Mouse (Mus musculus) neural tube, embryonic 12.5 days (tissue): ENCODE data around the gene Tpst2. TPM values are rescaled to one million over a fixed set of nuclear protein-coding genes. Genes with fewer than 3 reads are reported as not detected.

Experiments
- ATAC-seq: fragments of 200-750 bp; cut with Nextera tagmentation; 2 replicates; pipeline ENCODE4 v1.8.0; 2017; ENCODE audit warnings: low read depth, mild to moderate bottlenecking, moderate TSS enrichment, moderate library complexity; ENCODE audit not compliant: low FRiP score
- H3K27ac ChIP-seq: fragments of 300-500 bp; sonication (generic); 2 replicates; pipeline ENCODE4 v1.5.1; 2016
- H3K27me3 ChIP-seq: fragments of 300-500 bp; sonication (generic); replicated peaks from 2 replicates; pipeline ENCODE4 v1.6.1; 2016; ENCODE audit warnings: mild to moderate bottlenecking
- H3K36me3 ChIP-seq: fragments of 300-500 bp; sonication (generic); 2 replicates; pipeline ENCODE4 v1.6.1; 2016; ENCODE audit warnings: mild to moderate bottlenecking
- H3K4me1 ChIP-seq: fragments of 300-500 bp; sonication (generic); 2 replicates; pipeline ENCODE4 v1.6.1; 2016
- H3K4me2 ChIP-seq: fragments of 300-500 bp; sonication (generic); replicated peaks from 2 replicates; pipeline ENCODE4 v1.6.1; 2016; ENCODE audit warnings: mild to moderate bottlenecking
- H3K4me3 ChIP-seq: fragments of 300-500 bp; sonication (generic); 2 replicates; pipeline ENCODE4 v1.5.1; 2016
- H3K9ac ChIP-seq: fragments of 300-500 bp; sonication (generic); 2 replicates; pipeline ENCODE4 v1.6.1; 2016; ENCODE audit warnings: mild to moderate bottlenecking
- H3K9me3 ChIP-seq: fragments of 300-500 bp; sonication (generic); 2 replicates; pipeline ENCODE4 v1.6.1; 2016; ENCODE audit warnings: mild to moderate bottlenecking
- WGBS: fragments of 180-500 bp; shearing (Covaris S2); methylation state at CpG from one replicate; pipeline ENCODE4 v1.1.7; 2016; 5-methylcytosine and 5-hydroxymethylcytosine counted together
- polyA plus RNA-seq: library from polyadenylated mRNA; unstranded; fragments of >200 nt; fragmentation: Nextera tagmentation; extraction: Ambion mirVana; gene quantifications from 2 replicates; pipeline ENCODE4 v1.2.1, GENCODE M21; 2016

The Tpst2 gene
- polyA plus RNA-seq, 1 experiment from 2014 or later, result 28.7 TPM

DNA sequence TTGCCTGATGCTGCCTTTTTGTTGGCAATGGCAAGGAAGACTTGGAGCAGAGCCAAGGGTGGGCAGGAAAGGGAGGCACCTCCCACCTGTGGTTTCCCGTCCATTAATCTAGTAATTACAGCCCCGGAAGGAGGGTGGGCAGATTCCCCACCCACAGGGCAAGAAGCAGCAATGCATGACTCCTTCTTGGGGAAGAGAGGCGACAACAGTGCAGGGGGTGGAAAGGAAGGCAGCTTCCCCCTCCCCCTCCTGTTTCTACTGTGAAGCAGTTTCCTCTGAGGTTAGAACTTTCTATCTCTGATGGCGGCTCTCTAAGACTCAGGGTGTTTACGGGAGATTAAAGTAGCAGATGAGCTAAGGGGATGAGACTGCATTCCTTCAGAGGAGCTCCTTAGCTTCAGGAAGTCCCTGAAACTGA lies 34.1 kb upstream of the Tpst2 start:
- no peaks in the 10 kb centered on the region for H3K27me3 ChIP-seq
- H3K4me3 ChIP-seq, result no peak overlapping the region
- no peak overlapping the region for H3K9ac ChIP-seq
- ATAC-seq, result no peak
- no peaks in the 10 kb centered on the region for H3K9me3 ChIP-seq
- WGBS, result 61% methylated on average over 5 of the region's 5 CpGs
- no peak overlapping the region for H3K4me2 ChIP-seq
- H3K36me3 ChIP-seq, result no peaks in the 10 kb centered on the region
- peaks cover 33% of the 10 kb centered on the region for H3K4me1 ChIP-seq
- H3K27ac ChIP-seq, result no peak overlapping the region

DNA sequence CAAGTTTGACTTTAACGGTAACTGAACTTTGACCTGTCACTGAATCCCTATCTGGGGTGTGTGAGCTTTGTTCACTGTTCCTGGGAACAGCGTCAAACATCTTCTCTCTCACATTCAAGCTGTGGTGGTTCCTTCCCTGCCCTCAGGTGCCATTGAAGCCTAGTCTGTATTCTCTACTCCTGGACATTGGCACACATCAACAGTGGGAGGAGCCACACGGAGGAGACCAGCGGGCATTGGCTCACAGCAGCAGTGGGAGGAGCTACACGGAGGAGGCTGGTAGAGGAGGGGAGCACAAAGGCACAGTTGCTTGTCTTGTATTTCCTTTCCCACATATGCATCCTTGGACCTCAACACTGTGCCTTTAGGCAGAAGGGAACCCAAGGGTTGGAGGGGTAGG lies 33.5 kb upstream of the Tpst2 start:
- H3K27ac ChIP-seq, result no peak overlapping the region

DNA sequence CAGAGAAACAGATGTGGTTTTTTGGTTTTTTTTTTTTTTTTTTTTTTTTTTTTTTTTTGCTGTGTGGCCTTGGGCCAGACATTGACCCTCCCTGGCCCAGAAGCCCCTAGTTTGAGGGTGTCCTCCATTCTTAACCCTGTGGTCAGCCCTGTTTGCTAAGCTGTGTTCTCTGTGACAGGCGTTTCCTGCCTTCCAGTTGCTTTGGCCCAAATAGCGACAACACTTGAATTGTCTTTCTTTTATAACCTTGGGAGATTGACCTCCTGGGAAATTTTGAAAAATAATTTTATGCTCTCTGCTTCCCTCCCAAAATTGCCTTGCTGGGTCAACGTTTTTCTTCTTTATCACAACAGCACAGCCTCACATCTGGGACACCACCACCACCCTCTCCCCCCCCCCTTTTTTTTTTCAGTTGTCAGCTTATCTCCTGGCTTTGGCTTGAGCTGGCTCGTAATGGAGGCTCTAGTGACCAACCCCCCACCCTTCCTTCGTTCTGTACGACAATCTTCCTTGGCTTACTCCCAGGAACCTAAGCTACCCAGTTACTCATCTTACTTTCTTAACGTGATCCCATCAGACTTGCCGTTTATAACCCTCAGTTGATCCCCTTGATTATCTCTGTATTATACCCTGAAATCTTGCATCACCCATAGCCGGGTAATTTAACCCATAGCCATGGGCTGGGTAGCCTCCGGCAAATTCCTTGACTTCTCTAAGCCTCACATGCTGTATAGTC lies 32.8 kb upstream of the Tpst2 start:
- Histone ChIP-seq H3K9me3 (no peaks in the 10 kb centered on the region), H3K4me1 (peaks cover 20% of the 10 kb centered on the region), H3K4me2 (no peak overlapping the region), H3K27ac (no peak overlapping the region), H3K4me3 (no peak overlapping the region), H3K9ac (no peak overlapping the region), H3K27me3 (no peaks in the 10 kb centered on the region), H3K36me3 (no peaks in the 10 kb centered on the region)
- no peak for ATAC-seq
- WGBS, result 76% methylated on average over 10 of the region's 10 CpGs

More for the DNA sequence above, 33.5 kb upstream of the Tpst2 start:
- Histone ChIP-seq H3K4me1 (peaks cover 27% of the 10 kb centered on the region), H3K9ac (no peak overlapping the region), H3K4me3 (no peak overlapping the region), H3K4me2 (no peak overlapping the region), H3K27me3 (no peaks in the 10 kb centered on the region), H3K9me3 (no peaks in the 10 kb centered on the region), H3K36me3 (no peaks in the 10 kb centered on the region)
- WGBS, result 54% methylated on average over 5 of the region's 5 CpGs
- ATAC-seq, result no peak

DNA sequence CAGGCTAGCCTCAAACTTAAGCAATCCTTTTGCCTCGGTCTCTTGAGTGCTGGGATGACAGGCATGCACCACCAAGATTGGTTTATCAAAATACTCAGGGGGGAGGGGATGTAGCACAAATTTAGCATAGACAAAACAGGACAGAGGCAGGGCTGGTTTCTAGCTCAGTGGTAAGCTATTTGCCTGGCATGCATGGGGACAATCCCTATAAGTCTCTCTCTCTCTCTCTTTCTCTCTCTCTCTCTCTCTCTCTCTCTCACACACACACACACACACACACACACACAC lies 32.3 kb upstream of the Tpst2 start:
- Histone ChIP-seq H3K27me3 (no peaks in the 10 kb centered on the region), H3K36me3 (no peaks in the 10 kb centered on the region), H3K4me3 (no peak overlapping the region), H3K4me1 (peaks cover 15% of the 10 kb centered on the region), H3K9me3 (no peaks in the 10 kb centered on the region), H3K9ac (no peak overlapping the region), H3K4me2 (no peak overlapping the region), H3K27ac (no peak overlapping the region)
- 81% methylated on average over 1 of the region's 1 CpGs for WGBS
- ATAC-seq, result no peak

DNA sequence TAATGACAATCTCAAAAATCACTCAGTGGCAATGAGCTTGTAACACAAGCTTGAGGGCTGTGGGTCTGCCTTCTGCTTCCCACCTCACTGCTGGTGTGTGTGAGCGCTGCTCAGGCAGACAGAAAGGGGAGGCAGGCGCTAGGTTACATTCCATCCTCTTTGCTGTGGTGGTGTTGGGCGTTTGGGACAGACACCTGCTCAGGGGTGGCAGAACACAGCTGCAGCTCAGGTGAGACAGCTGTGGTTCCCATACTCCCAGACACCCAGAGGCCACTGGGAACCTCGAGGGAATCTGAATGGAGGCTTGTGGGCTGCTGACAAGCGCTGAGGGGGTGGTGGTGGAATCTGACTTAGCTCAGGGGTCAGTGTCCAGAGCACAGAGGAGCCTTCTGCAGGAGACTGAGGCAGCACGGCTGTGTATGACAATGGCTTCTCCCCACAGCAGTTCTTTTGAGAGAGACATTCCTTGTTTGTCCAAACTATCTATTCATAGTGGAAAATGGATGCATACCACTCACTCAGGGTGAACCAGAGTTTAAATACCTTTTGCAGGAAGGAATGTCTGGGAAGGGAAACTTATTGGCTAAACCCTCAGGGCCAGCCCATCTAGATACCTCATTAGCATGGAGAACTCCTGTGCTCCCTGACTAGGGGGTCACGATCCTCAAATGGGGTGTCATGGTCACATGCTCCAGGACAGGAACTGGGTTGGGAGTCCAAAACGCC lies 31.4 kb upstream of the Tpst2 start:
- Histone ChIP-seq H3K36me3 (no peaks in the 10 kb centered on the region), H3K9me3 (no peaks in the 10 kb centered on the region), H3K4me1 (peaks cover 7% of the 10 kb centered on the region; the same call in 1 of the 2 replicates), H3K4me3 (no peak overlapping the region), H3K4me2 (no peak overlapping the region), H3K27me3 (no peaks in the 10 kb centered on the region), H3K27ac (no peak overlapping the region), H3K9ac (no peak overlapping the region)
- WGBS, result 56% methylated on average over 8 of the region's 8 CpGs
- ATAC-seq, result no peak

DNA sequence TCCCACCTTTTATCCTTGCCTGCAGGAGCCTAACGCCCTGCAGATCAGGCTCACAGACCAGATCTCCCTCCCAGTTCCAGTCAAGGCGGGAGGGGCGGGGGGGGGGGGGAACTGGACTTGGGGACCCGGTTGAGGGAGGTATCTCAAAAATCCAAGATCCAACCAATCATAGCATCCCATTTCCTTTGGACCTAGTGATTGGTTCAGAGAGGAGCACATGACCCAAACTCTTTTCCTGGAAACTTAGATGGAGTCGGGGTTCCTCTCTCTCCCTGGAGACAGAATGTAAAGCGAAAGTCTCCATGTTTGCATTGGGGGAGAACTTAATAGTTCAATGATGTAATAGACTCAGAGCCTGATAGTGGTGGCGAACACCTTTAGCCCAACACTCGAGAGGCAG lies 29.1 kb upstream of the Tpst2 start:
- Histone ChIP-seq H3K9me3 (no peaks in the 10 kb centered on the region), H3K36me3 (no peaks in the 10 kb centered on the region), H3K9ac (no peak overlapping the region), H3K4me2 (no peak overlapping the region), H3K4me3 (no peak overlapping the region), H3K27ac (no peak overlapping the region), H3K27me3 (no peaks in the 10 kb centered on the region), H3K4me1 (no peaks in the 10 kb centered on the region)
- WGBS, result 49% methylated on average over 8 of the region's 8 CpGs
- no peak for ATAC-seq

DNA sequence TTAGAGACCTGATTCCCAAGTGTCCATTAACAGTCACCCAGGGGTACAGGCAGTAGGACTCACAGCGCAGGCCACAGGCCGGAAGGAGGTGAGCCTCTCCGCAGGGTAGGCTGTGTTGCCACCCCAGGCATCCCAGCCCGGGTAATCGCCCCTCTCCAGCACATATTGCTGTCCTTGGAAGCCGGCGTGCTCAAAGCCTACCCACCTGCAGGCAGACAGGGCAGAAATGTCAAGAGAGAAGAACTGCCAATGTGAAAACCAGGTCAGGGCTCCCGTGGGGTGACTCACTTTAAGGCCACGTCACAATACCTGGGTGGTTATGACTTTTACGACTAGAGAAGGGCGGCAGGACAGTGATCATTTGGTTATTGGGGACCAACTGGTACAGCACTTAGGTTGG lies 27.4 kb upstream of the Tpst2 start:
- Histone ChIP-seq H3K4me3 (no peak overlapping the region), H3K27ac (no peak overlapping the region), H3K9ac (no peak overlapping the region), H3K9me3 (no peaks in the 10 kb centered on the region), H3K27me3 (no peaks in the 10 kb centered on the region), H3K4me2 (no peak overlapping the region), H3K36me3 (no peaks in the 10 kb centered on the region), H3K4me1 (no peaks in the 10 kb centered on the region)
- WGBS, result 83% methylated on average over 11 of the region's 11 CpGs
- no peak for ATAC-seq

DNA sequence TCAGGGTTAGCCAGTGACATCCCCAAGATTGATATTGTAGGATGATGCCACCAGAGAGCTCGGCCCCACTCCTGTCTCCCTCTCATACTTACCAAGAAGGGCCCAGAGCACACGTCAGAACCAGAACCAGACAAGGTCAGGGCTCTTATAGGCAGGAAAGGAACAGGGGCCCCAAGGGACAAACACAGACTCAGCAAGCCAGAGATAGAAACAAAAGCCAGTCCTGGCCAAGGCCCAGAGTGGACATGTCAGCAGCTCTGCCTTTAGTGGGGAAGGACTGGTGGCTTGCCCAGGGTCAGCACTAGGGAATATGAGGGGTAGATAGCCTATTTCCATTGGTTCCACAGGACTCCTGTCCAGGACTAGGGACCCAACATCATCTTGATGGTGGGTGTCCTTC lies 24.1 kb upstream of the Tpst2 start, which contains the start of gene Cryba4:
Gene Cryba4, minus strand, starts transcription at position 119 of the 400 bp plus-strand sequence.
- 62% methylated on average over 2 of the region's 2 CpGs for WGBS
- no peak within 1 kb of the TSS for H3K4me3 ChIP-seq
- no peak for ATAC-seq
- no peak within 1 kb of the TSS for H3K4me2 ChIP-seq
- H3K4me1 ChIP-seq, result 0 out of 2 replicates have a peak, but pooled peaks cover 4% of the 10 kb centered on the region
- no peak within 1 kb of the TSS for H3K27ac ChIP-seq
- no peaks in the 10 kb centered on the region for H3K9me3 ChIP-seq
- H3K9ac ChIP-seq, result no peak within 1 kb of the TSS
- no peaks in the 10 kb centered on the region for H3K36me3 ChIP-seq
- no peaks in the 10 kb centered on the region for H3K27me3 ChIP-seq

DNA sequence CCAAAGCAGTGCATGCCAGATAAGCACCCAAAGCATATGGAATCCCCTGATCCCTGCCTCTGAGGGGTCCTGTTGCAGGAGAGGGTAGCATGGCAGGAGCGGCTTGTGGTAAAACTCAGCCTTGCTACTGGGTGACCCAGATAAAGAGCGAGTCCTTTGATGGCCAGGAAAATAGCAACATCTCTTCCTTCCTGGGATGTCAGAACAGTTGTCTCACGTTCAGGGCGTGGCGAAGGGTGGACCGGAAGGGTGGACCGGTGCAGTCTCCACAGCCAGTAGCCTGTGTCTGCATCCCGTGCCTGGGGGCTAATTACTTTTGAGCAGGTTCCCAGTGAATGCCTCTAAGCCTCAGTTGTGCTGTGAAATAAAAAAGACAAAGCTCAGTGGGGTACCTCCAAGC lies 23.3 kb upstream of the Tpst2 start:
- Histone ChIP-seq H3K27ac (no peak overlapping the region), H3K9me3 (no peaks in the 10 kb centered on the region), H3K4me3 (no peak overlapping the region), H3K36me3 (no peaks in the 10 kb centered on the region), H3K9ac (no peak overlapping the region), H3K27me3 (no peaks in the 10 kb centered on the region), H3K4me1 (0 out of 2 replicates have a peak, but pooled peaks cover 4% of the 10 kb centered on the region), H3K4me2 (no peak overlapping the region)
- 36% methylated on average over 8 of the region's 8 CpGs for WGBS
- ATAC-seq, result no peak

DNA sequence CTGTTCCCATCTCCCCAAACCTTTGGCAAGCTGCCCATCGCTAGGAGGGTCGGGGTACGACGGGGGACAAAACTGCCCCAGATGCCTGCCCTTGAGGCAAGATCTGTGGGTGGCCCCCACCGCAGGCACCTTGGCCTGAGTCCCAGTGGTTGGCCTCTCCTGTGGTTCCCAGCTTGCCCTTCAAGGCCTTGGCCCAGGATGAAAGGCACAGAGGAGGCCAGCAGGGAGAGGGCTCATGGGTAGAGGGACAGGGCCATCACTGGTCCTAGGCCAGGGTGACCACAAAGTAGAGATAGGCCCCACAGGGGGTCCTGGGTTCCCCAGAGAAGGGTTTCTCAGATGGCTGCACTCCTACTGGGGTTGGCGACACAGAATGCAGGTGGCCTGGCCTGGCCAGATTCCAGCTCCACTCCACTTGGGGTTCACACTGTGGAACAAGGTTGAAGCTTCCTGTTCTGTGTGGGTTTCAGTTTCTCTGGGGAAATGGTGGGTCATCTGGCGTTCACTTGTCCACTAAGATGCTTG lies 22.1 kb upstream of the Tpst2 start:
- Histone ChIP-seq H3K4me2 (no peak overlapping the region), H3K9me3 (no peaks in the 10 kb centered on the region), H3K9ac (no peak overlapping the region), H3K4me1 (0 out of 2 replicates have a peak, but pooled peaks cover 4% of the 10 kb centered on the region), H3K36me3 (no peaks in the 10 kb centered on the region), H3K27ac (no peak overlapping the region), H3K4me3 (no peak overlapping the region), H3K27me3 (no peaks in the 10 kb centered on the region)
- ATAC-seq, result no peak
- WGBS, result 77% methylated on average over 7 of the region's 7 CpGs

DNA sequence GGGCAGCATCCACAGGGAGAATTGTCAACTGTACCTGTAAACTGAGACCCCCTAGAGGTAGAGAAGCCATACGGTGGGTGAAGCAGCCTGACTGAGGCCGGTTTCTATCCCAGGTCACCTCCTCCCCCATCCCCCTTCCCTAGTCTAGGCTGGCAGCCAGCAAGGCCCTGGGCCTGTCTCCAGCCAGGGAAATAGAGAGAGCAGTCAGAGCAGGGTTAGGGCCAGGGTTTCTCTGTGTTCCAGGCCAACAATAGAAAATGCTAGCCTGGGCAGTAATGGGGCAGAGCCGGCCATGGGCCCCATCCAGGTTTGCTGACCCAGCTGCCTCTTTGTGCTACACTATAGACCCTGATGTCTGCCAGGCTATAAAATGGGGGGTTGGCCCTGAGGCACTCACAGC lies 21.1 kb upstream of the Tpst2 start, which contains the start of gene Crybb1:
Gene Crybb1, plus strand, starts transcription at position 390 of the 400 bp plus-strand sequence.
- H3K9ac ChIP-seq, result no peak within 1 kb of the TSS
- H3K4me1 ChIP-seq, result 0 out of 2 replicates have a peak, but pooled peaks cover 4% of the 10 kb centered on the region
- H3K4me2 ChIP-seq, result no peak within 1 kb of the TSS
- H3K4me3 ChIP-seq, result no peak within 1 kb of the TSS
- no peaks in the 10 kb centered on the region for H3K27me3 ChIP-seq
- H3K27ac ChIP-seq, result no peak within 1 kb of the TSS
- ATAC-seq, result no peak
- H3K9me3 ChIP-seq, result no peaks in the 10 kb centered on the region
- 44% methylated on average over 3 of the region's 3 CpGs for WGBS
- no peaks in the 10 kb centered on the region for H3K36me3 ChIP-seq

DNA sequence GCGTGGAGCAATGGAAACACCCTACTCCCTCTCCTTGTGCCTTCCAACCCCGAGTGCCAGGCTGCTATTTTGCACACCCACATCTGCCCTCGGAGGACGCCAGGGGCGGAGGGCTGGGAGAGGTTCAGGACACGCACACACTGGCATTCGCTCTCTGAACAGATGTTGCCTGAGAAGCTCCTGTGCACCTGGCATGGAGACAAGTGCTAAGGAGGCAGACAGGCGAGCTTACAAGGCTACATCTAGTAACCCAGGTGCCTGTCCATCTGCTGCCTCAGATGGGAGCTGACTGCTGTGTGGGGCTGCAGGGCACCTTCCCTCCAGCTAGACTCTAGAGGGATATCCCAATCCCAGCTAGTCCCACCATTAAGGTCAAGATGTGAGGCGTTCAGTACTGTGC lies 20.0 kb upstream of the Tpst2 start:
- Histone ChIP-seq H3K27me3 (no peaks in the 10 kb centered on the region; the same call in 1 of the 2 replicates), H3K27ac (no peak overlapping the region), H3K9ac (no peak overlapping the region), H3K4me2 (no peak overlapping the region), H3K9me3 (no peaks in the 10 kb centered on the region), H3K36me3 (no peaks in the 10 kb centered on the region), H3K4me3 (no peak overlapping the region), H3K4me1 (0 out of 2 replicates have a peak, but pooled peaks cover 4% of the 10 kb centered on the region)
- ATAC-seq, result no peak
- WGBS, result 82% methylated on average over 9 of the region's 9 CpGs
